Mouse (Mus musculus): ENCODE measurements around the gene Psip1. TPM values are rescaled to one million over a fixed set of nuclear protein-coding genes. Genes with fewer than 3 reads are reported as not detected.
A peak's percentile ranks its signal among the peaks of the same experiment; 100 is the strongest.

The Psip1 gene
- polyA plus RNA-seq, 1 experiment from 2014 or later = 266 TPM

- H3K9ac ChIP-seq = no peak overlapping the region
- no peak overlapping the region for H3K4me2 ChIP-seq
- H3K4me3 ChIP-seq = no peak overlapping the region
- no peak for ATAC-seq (ENCODE audit: low read depth)
- peaks cover 90% of the 10 kb centered on the region for H3K36me3 ChIP-seq
- H3K27ac ChIP-seq (replicated peaks) = no peak overlapping the region
- H3K4me1 ChIP-seq (replicated peaks) = no peaks in the 10 kb centered on the region
- no peaks in the 10 kb centered on the region for H3K27me3 ChIP-seq
- H3K9me3 ChIP-seq = no peaks in the 10 kb centered on the region
- WGBS = 92% methylated on average over 8 of the region's 8 CpGs
Observed at GRCm38 (mm10) chr4:83436375-83436774, 49.9 kb downstream of the Psip1 start.

DNA sequence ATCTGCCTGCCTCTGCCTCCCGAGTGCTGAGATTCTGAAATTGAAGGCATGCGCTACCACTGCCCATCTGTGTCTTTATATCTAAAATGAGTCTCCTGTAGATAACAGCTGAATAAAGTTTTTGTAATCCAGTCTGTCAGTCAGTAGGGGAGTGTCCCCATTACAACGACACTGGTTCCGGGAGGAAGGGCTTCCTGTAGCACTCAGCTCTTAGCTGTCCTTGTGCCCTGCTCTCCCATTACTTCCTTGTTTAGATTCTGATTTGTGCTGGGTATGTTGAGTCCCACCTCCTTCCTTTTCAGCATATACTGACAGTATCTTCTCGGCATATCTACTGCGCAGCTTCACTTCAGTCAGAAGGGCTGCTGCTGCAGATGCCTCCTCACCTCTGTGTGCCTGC is 53.4 kb downstream of the Psip1 start:
- no peak for ATAC-seq (ENCODE audit: low read depth)
- WGBS = 94% methylated on average over 6 of the region's 6 CpGs
- no peak overlapping the region for H3K27ac ChIP-seq (replicated peaks)
- H3K9me3 ChIP-seq = no peaks in the 10 kb centered on the region
- no peak overlapping the region for H3K4me2 ChIP-seq
- no peak overlapping the region for H3K4me3 ChIP-seq
- no peaks in the 10 kb centered on the region for H3K4me1 ChIP-seq (replicated peaks)
- no peak overlapping the region for H3K9ac ChIP-seq
- peaks cover 82% of the 10 kb centered on the region for H3K36me3 ChIP-seq
- H3K27me3 ChIP-seq = no peaks in the 10 kb centered on the region

- H3K36me3 ChIP-seq = peaks cover 85% of the 10 kb centered on the region
- ATAC-seq (ENCODE audit: low read depth) = no peak
- H3K4me2 ChIP-seq = no peak overlapping the region
- H3K9ac ChIP-seq = no peak overlapping the region
- H3K9me3 ChIP-seq = no peaks in the 10 kb centered on the region
- no peaks in the 10 kb centered on the region for H3K4me1 ChIP-seq (replicated peaks)
- no peaks in the 10 kb centered on the region for H3K27me3 ChIP-seq
- H3K4me3 ChIP-seq = no peak overlapping the region
- 79% methylated on average over 7 of the region's 7 CpGs for WGBS
- no peak overlapping the region for H3K27ac ChIP-seq (replicated peaks)
Observed at GRCm38 (mm10) chr4:83431950-83432349, 54.3 kb downstream of the Psip1 start.

GRCm38 (mm10) chr4:83428845-83429244 is 57.4 kb downstream of the Psip1 start:
- no peak for ATAC-seq (ENCODE audit: low read depth)

DNA sequence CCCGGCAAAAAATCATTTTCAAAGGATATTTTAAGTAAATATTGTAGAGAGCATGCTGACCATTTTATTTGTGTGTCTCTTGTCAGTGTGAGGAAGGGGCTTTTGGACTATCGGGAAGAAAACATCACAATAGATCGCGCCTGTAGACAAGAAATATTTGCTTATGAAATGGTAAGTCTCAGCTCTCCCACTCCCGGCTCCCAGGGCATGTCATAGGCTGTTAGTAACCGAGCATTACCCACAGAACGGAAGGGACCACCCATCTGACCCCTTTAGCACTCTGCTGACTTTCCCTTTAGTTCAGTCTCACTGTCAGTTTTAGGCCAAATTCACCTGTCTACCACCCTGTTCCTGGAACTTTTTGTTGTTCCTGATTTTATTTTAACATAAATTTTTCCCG is 58.6 kb downstream of the Psip1 start:
- Histone ChIP-seq H3K4me3 (no peak overlapping the region), H3K9me3 (no peaks in the 10 kb centered on the region), H3K4me1 (replicated peaks) (no peaks in the 10 kb centered on the region), H3K9ac (no peak overlapping the region), H3K27ac (replicated peaks) (no peak overlapping the region), H3K36me3 (peaks cover 82% of the 10 kb centered on the region), H3K27me3 (no peaks in the 10 kb centered on the region), H3K4me2 (no peak overlapping the region)
- ATAC-seq (ENCODE audit: low read depth) = no peak
- WGBS = 93% methylated on average over 8 of the region's 8 CpGs

More at GRCm38 (mm10) chr4:83428845-83429244, 57.4 kb downstream of the Psip1 start:
- H3K4me3 ChIP-seq = no peak overlapping the region
- H3K27me3 ChIP-seq = no peaks in the 10 kb centered on the region
- no peak overlapping the region for H3K9ac ChIP-seq
- H3K4me2 ChIP-seq = no peak overlapping the region
- no peaks in the 10 kb centered on the region for H3K9me3 ChIP-seq
- H3K4me1 ChIP-seq (replicated peaks) = no peaks in the 10 kb centered on the region
- H3K36me3 ChIP-seq = peaks cover 82% of the 10 kb centered on the region
- 93% methylated on average over 4 of the region's 4 CpGs for WGBS
- H3K27ac ChIP-seq (replicated peaks) = no peak overlapping the region

GRCm38 (mm10) chr4:83427141-83427540 is 59.1 kb downstream of the Psip1 start:
- peaks cover 84% of the 10 kb centered on the region for H3K36me3 ChIP-seq
- no peak overlapping the region for H3K27ac ChIP-seq (replicated peaks)
- no peaks in the 10 kb centered on the region for H3K9me3 ChIP-seq
- 95% methylated on average over 7 of the region's 7 CpGs for WGBS
- H3K27me3 ChIP-seq = no peaks in the 10 kb centered on the region
- H3K4me3 ChIP-seq = no peak overlapping the region
- no peak overlapping the region for H3K4me2 ChIP-seq
- no peak for ATAC-seq (ENCODE audit: low read depth)
- no peak overlapping the region for H3K9ac ChIP-seq
- H3K4me1 ChIP-seq (replicated peaks) = no peaks in the 10 kb centered on the region

DNA sequence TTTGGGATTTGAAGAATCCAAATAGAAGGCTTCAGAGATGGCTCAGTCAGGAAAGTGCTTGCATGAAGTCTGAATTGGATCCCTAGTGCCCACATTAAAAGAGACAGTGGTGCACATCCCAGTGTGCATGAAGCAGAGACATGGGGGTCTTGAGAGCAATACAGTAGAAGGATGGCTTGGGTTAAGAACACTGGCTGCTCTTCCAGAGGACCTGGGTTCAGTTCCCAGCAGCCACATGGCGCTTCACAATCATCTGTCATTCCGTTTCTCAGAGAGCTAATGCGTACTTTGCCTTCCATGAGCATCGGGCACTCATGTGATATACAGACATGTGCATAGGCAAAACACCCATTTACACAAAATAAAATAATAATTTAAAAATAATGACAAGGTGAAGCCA is 61.1 kb downstream of the Psip1 start:
- no peaks in the 10 kb centered on the region for H3K27me3 ChIP-seq
- no peak overlapping the region for H3K4me2 ChIP-seq
- no peak overlapping the region for H3K27ac ChIP-seq (replicated peaks)
- H3K36me3 ChIP-seq = peaks cover 76% of the 10 kb centered on the region
- no peak overlapping the region for H3K4me3 ChIP-seq
- H3K9me3 ChIP-seq = no peaks in the 10 kb centered on the region
- H3K9ac ChIP-seq = no peak overlapping the region
- WGBS = 94% methylated on average over 4 of the region's 4 CpGs
- no peak for ATAC-seq (ENCODE audit: low read depth)
- peaks cover 3% of the 10 kb centered on the region; the same call in 1 of the 2 replicates for H3K4me1 ChIP-seq (replicated peaks)

DNA sequence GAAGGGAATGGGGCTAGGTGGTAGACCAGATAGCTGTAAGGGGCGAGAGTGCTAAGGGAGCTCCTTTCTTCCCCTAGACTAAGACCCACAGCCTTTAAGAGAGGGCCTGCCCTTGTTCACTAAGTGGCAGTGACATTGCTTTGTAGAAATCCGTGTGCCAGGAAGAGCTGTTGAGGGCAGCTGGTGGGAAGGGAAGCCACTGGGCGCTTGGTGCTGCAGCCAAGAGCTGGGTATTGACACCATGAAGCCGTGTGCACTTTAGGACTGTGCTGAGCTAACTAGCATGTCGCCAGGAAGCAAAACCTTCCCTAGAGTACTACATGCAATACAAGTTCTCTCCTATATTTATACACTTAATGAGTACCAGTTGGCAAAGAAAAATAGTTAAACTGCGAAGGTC is 62.6 kb downstream of the Psip1 start:
- Histone ChIP-seq H3K4me2 (no peak overlapping the region), H3K4me3 (no peak overlapping the region), H3K27me3 (no peaks in the 10 kb centered on the region), H3K9ac (no peak overlapping the region), H3K27ac (replicated peaks) (no peak overlapping the region), H3K9me3 (no peaks in the 10 kb centered on the region), H3K4me1 (replicated peaks) (peaks cover 15% of the 10 kb centered on the region), H3K36me3 (peaks cover 64% of the 10 kb centered on the region)
- WGBS = 97% methylated on average over 6 of the region's 6 CpGs
- ATAC-seq (ENCODE audit: low read depth) = no peak

GRCm38 (mm10) chr4:83418781-83419180 is 67.5 kb downstream of the Psip1 start:
- Histone ChIP-seq H3K9ac (peak overlapping the region; percentile 87), H3K4me3 (peak overlapping the region; percentile 83), H3K27ac (replicated peaks) (no peak overlapping the region), H3K36me3 (peaks cover 20% of the 10 kb centered on the region), H3K9me3 (0 out of 2 replicates have a peak, but pooled peaks cover 4% of the 10 kb centered on the region), H3K4me1 (replicated peaks) (peaks cover 25% of the 10 kb centered on the region), H3K4me2 (peak overlapping the region; percentile 66), H3K27me3 (no peaks in the 10 kb centered on the region)
- 72% methylated on average over 2 of the region's 2 CpGs for WGBS
- no peak for ATAC-seq (ENCODE audit: low read depth)

DNA sequence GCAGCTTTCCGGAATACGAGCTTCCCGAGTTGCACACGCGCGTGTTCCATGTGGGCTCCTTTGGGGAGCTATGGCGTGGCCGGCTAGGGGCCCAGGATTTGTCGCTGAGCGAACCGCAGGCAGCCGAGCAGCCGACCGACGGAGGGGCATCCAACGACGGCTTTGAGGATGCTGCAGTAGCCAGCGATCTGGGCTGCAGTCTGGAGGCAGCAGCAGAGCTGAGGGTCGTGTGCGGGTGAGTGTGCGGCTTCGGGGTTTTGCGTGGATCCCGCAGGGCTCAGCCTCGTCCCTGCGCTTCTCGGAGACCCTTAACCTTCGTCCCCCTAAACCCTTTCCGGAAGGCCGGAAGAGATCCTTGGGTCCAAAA is 68.5 kb downstream of the Psip1 start:
- under 1% methylated on average over 30 of the region's 30 CpGs for WGBS
- peak overlapping the region; percentile 87 for H3K9ac ChIP-seq
- H3K27ac ChIP-seq (replicated peaks) = peak overlapping the region; percentile 94
- H3K4me1 ChIP-seq (replicated peaks) = peaks cover 25% of the 10 kb centered on the region
- no peaks in the 10 kb centered on the region for H3K27me3 ChIP-seq
- peak overlapping the region; percentile 66 for H3K4me2 ChIP-seq
- 0 out of 2 replicates have a peak, but pooled peaks cover 4% of the 10 kb centered on the region for H3K9me3 ChIP-seq
- H3K4me3 ChIP-seq = peak overlapping the region; percentile 83
- H3K36me3 ChIP-seq = peaks cover 10% of the 10 kb centered on the region
- ATAC-seq (ENCODE audit: low read depth) = no peak; the same call in 1 of the 2 replicates

DNA sequence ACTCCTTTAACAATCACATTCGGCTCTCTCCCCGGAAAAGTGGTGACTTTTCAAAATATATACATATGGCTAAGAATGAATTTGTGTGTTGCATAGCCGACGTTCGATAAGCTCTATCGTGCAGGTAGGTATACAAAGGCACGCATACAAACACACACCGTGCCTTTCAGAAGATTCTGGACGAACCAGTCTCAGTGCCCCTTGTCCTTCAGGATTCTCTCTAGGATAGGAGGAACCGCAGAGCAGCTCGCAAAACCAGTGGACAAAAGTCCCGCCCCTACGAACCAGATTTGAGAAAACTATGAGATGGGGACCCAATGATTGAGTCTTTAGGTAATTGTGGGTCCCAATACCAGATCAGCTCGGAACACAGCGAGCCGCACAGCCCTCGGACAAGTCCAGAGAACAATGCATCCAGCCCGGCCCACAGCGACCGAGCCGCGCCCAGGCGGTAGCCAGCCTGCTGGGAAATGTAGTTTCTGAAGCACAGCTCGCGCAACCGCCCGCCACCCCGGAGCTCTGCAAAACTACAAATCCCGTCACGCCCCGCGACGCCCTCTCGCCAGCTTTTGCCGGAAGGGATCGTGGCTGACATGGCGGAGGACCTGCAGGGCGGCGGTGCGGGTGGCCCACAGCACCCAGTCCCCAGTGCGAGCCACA is 69.0 kb downstream of the Psip1 start, which contains the start of gene Snapc3:
Gene Snapc3 (plus strand): TSS at position 565 of the 660 bp plus-strand sequence.
- Histone ChIP-seq H3K9ac (peak within 1 kb of the TSS; percentile 87), H3K4me3 (peak within 1 kb of the TSS; percentile 83), H3K27ac (replicated peaks) (peak within 1 kb of the TSS; percentile 94), H3K9me3 (0 out of 2 replicates have a peak, but pooled peaks cover 4% of the 10 kb centered on the region), H3K36me3 (peaks cover 5% of the 10 kb centered on the region; the same call in 1 of the 2 replicates), H3K4me1 (replicated peaks) (peaks cover 25% of the 10 kb centered on the region), H3K4me2 (peak within 1 kb of the TSS; percentile 66), H3K27me3 (no peaks in the 10 kb centered on the region)
- under 1% methylated on average over 41 of the region's 41 CpGs for WGBS
- ATAC-seq (ENCODE audit: low read depth) = peak; percentile 100

DNA sequence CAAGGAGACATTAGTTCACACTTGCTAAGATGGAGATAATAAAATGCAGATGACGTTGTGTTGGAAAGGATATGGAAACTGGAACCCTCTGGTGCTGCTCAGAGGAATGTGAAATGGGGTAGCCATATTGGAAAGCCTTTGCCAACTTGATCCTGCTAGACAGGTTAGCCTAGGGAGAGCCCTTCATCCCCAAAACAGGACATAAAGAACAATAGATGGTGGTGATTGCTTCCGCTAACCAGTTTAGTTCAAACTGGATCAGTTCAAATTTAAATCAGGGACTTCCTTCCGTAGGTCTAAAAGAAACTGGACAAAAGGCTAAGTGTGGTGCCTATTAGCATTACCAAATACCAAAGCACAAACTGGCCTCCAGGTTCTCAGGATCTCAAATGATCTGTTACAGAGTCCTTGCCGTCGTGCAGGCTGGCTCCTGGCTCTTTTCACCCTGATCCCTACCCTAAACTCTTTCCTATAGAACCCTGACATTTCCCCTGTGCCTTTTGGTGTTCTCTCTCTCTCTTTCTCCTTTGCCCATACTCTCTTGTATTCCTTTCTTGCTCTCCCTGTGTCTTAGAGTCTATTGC is 71.9 kb downstream of the Psip1 start:
- no peak overlapping the region for H3K9ac ChIP-seq
- no peaks in the 10 kb centered on the region for H3K36me3 ChIP-seq
- H3K27ac ChIP-seq (replicated peaks) = no peak overlapping the region
- peaks cover 17% of the 10 kb centered on the region for H3K4me1 ChIP-seq (replicated peaks)
- no peaks in the 10 kb centered on the region for H3K27me3 ChIP-seq
- 75% methylated on average over 5 of the region's 5 CpGs for WGBS
- H3K9me3 ChIP-seq = 0 out of 2 replicates have a peak, but pooled peaks cover 4% of the 10 kb centered on the region
- no peak overlapping the region for H3K4me2 ChIP-seq
- H3K4me3 ChIP-seq = no peak overlapping the region
- ATAC-seq (ENCODE audit: low read depth) = no peak

All from neural tube, embryonic 13.5 days (tissue).